In the genomic region with DNA sequence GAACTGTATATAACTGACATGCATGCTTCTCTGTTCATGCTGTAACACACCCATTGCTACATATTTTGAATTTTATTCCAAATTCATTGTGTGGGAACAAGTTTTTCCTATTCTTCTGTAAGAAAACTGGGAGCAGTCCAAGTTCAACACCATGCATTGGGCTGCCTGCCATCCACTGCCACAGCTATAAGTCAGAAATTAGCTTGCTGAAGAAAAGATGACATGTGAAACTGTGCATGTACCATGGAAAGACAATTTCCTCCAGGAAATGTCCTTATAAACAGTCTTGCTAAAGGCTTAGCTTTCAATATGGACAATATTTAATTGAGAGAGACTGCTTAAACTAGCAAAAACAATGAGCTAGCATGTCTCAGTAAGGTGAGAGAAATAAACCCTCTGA, we compare ENCODE assay signal across 22 mouse cellular contexts.
"Had no signal": no experiment of that assay in that cellular context is flagged by ENCODE, and none has a peak within 500 bp of the region (broad histone marks: within the 10 kb centered on the region; RNA-seq: fewer than 3 reads in every experiment).

No protein-coding gene starts in this region.

- H3K9me3 ChIP-seq: intestine, embryonic 15.5 days; kidney, embryonic 15.5 days; limb, embryonic 12.5 days; limb, embryonic 15.5 days; midbrain, embryonic 15.5 days; neural tube, embryonic 12.5 days; neural tube, embryonic 15.5 days had no signal

- H3K4me1 ChIP-seq: intestine, embryonic 15.5 days; kidney, embryonic 15.5 days; limb, embryonic 12.5 days; limb, embryonic 15.5 days; neural tube, embryonic 12.5 days had no signal

- H3K27ac ChIP-seq: intestine, embryonic 15.5 days; kidney, embryonic 15.5 days; limb, embryonic 12.5 days; limb, embryonic 15.5 days; liver, embryonic 14.5 days; midbrain, embryonic 15.5 days; neural tube, embryonic 12.5 days; neural tube, embryonic 15.5 days had no signal

- DNase-seq: kidney, adult 11 months; kidney, adult 8-10 months; kidney, postnatal 10 days; kidney, postnatal 36 days; left cerebral cortex, postnatal 4 days; liver, postnatal 0 days; right cerebral cortex, adult 18-20 months; right cerebral cortex, postnatal 14 days; right cerebral cortex, postnatal 4 days; spleen, adult 18-20 months; thymus, adult 18-20 months; thymus, postnatal 36 days had no signal

- H3K4me3 ChIP-seq: intestine, embryonic 15.5 days; kidney, embryonic 15.5 days; limb, embryonic 12.5 days; limb, embryonic 15.5 days; midbrain, embryonic 15.5 days; neural tube, embryonic 12.5 days; neural tube, embryonic 15.5 days had no signal

- H3K27me3 ChIP-seq: intestine, embryonic 15.5 days; kidney, embryonic 15.5 days; limb, embryonic 12.5 days; limb, embryonic 15.5 days; midbrain, embryonic 15.5 days; neural tube, embryonic 12.5 days; neural tube, embryonic 15.5 days had no signal

- H3K4me2 ChIP-seq: intestine, embryonic 15.5 days; kidney, embryonic 15.5 days; limb, embryonic 12.5 days; limb, embryonic 15.5 days; liver, embryonic 11.5 days; midbrain, embryonic 11.5 days; midbrain, embryonic 15.5 days; neural tube, embryonic 12.5 days; neural tube, embryonic 15.5 days had no signal

- H3K36me3 ChIP-seq: intestine, embryonic 15.5 days; kidney, embryonic 15.5 days; limb, embryonic 12.5 days; limb, embryonic 15.5 days; midbrain, embryonic 15.5 days; neural tube, embryonic 12.5 days; neural tube, embryonic 15.5 days had no signal

- H3K9ac ChIP-seq: intestine, embryonic 15.5 days; kidney, embryonic 15.5 days; limb, embryonic 12.5 days; limb, embryonic 15.5 days; liver, embryonic 14.5 days; liver, postnatal 0 days; midbrain, embryonic 15.5 days; neural tube, embryonic 12.5 days; neural tube, embryonic 15.5 days had no signal

- ATAC-seq: intestine, embryonic 15.5 days; liver, postnatal 0 days; midbrain, embryonic 15.5 days had no signal
